Mouse (Mus musculus): ENCODE measurements at regions not wholly inside any gene's neighbourhood (a gene's known extent, or its start where the extent isn't known, plus 50 kb on each side); places are given as distances from the start of the nearest gene placed in this dataset.

- Histone ChIP-seq H3K4me3 (ENCODE audit: insufficient read depth, low read length) (no peak overlapping the region), H3K4me1 (ENCODE audit: control insufficient read depth, insufficient read depth, low read length) (no peaks in the 10 kb centered on the region), H3K27ac (ENCODE audit: insufficient read depth, low read depth, low read length) (no peak overlapping the region)
- TF ChIP-seq CTCF (IDR thresholded peaks at IDR 0.05; ENCODE audit: low read depth, low read length) (no peak), POLR2A (IDR thresholded peaks at IDR 0.05; ENCODE audit: borderline replicate concordance, low read depth, low read length) (no peak)
These were observed 660.3 kb upstream of the Slit2 start for GRCm38 (mm10) chr5:47322511-47323167.

GRCm38 (mm10) chr5:47334299-47334698, 648.6 kb upstream of the Slit2 start:
- H3K4me1 ChIP-seq (ENCODE audit: control insufficient read depth, insufficient read depth, low read length) = no peaks in the 10 kb centered on the region
- H3K27ac ChIP-seq (ENCODE audit: insufficient read depth, low read depth, low read length) = no peak overlapping the region
- H3K4me3 ChIP-seq (ENCODE audit: insufficient read depth, low read length) = no peak overlapping the region
- TF ChIP-seq CTCF (IDR thresholded peaks at IDR 0.05; ENCODE audit: low read depth, low read length) = no peak
- TF ChIP-seq POLR2A (IDR thresholded peaks at IDR 0.05; ENCODE audit: borderline replicate concordance, low read depth, low read length) = no peak

GRCm38 (mm10) chr5:47336511-47336910, 646.4 kb upstream of the Slit2 start:
- Histone ChIP-seq H3K4me3 (ENCODE audit: insufficient read depth, low read length) (no peak overlapping the region), H3K27ac (ENCODE audit: insufficient read depth, low read depth, low read length) (no peak overlapping the region), H3K4me1 (ENCODE audit: control insufficient read depth, insufficient read depth, low read length) (no peaks in the 10 kb centered on the region)
- TF ChIP-seq POLR2A (IDR thresholded peaks at IDR 0.05; ENCODE audit: borderline replicate concordance, low read depth, low read length) (no peak), CTCF (IDR thresholded peaks at IDR 0.05; ENCODE audit: low read depth, low read length) (no peak)

GRCm38 (mm10) chr5:47339807-47340206, 643.1 kb upstream of the Slit2 start:
- TF ChIP-seq CTCF (IDR thresholded peaks at IDR 0.05; ENCODE audit: low read depth, low read length) (no peak), POLR2A (IDR thresholded peaks at IDR 0.05; ENCODE audit: borderline replicate concordance, low read depth, low read length) (no peak)
- Histone ChIP-seq H3K4me3 (ENCODE audit: insufficient read depth, low read length) (no peak overlapping the region), H3K27ac (ENCODE audit: insufficient read depth, low read depth, low read length) (no peak overlapping the region), H3K4me1 (ENCODE audit: control insufficient read depth, insufficient read depth, low read length) (no peaks in the 10 kb centered on the region)

- Histone ChIP-seq H3K27ac (ENCODE audit: insufficient read depth, low read depth, low read length) (no peak overlapping the region), H3K4me3 (ENCODE audit: insufficient read depth, low read length) (no peak overlapping the region), H3K4me1 (ENCODE audit: control insufficient read depth, insufficient read depth, low read length) (peaks cover 2% of the 10 kb centered on the region)
- TF ChIP-seq POLR2A (IDR thresholded peaks at IDR 0.05; ENCODE audit: borderline replicate concordance, low read depth, low read length) (no peak), CTCF (IDR thresholded peaks at IDR 0.05; ENCODE audit: low read depth, low read length) (no peak)
These were observed 612.8 kb upstream of the Slit2 start for GRCm38 (mm10) chr5:47370184-47370583.

GRCm38 (mm10) chr5:47385930-47386329, 597.0 kb upstream of the Slit2 start:
- TF ChIP-seq POLR2A (IDR thresholded peaks at IDR 0.05; ENCODE audit: borderline replicate concordance, low read depth, low read length) (no peak), CTCF (IDR thresholded peaks at IDR 0.05; ENCODE audit: low read depth, low read length) (no peak)
- no peak overlapping the region for H3K4me3 ChIP-seq (ENCODE audit: insufficient read depth, low read length)
- no peaks in the 10 kb centered on the region for H3K4me1 ChIP-seq (ENCODE audit: control insufficient read depth, insufficient read depth, low read length)
- H3K27ac ChIP-seq (ENCODE audit: insufficient read depth, low read depth, low read length) = no peak overlapping the region

- Histone ChIP-seq H3K4me3 (ENCODE audit: insufficient read depth, low read length) (no peak overlapping the region), H3K4me1 (ENCODE audit: control insufficient read depth, insufficient read depth, low read length) (no peaks in the 10 kb centered on the region), H3K27ac (ENCODE audit: insufficient read depth, low read depth, low read length) (no peak overlapping the region)
- TF ChIP-seq POLR2A (IDR thresholded peaks at IDR 0.05; ENCODE audit: borderline replicate concordance, low read depth, low read length) = no peak
- no peak for TF ChIP-seq CTCF (IDR thresholded peaks at IDR 0.05; ENCODE audit: low read depth, low read length)
These were observed 596.2 kb upstream of the Slit2 start for GRCm38 (mm10) chr5:47386750-47387149.

- H3K4me3 ChIP-seq (ENCODE audit: insufficient read depth, low read length) = no peak overlapping the region
- no peak overlapping the region for H3K27ac ChIP-seq (ENCODE audit: insufficient read depth, low read depth, low read length)
- TF ChIP-seq CTCF (IDR thresholded peaks at IDR 0.05; ENCODE audit: low read depth, low read length) (no peak), POLR2A (IDR thresholded peaks at IDR 0.05; ENCODE audit: borderline replicate concordance, low read depth, low read length) (no peak)
- H3K4me1 ChIP-seq (ENCODE audit: control insufficient read depth, insufficient read depth, low read length) = no peaks in the 10 kb centered on the region
These were observed 592.2 kb upstream of the Slit2 start for GRCm38 (mm10) chr5:47390735-47391134.

- no peak for TF ChIP-seq POLR2A (IDR thresholded peaks at IDR 0.05; ENCODE audit: borderline replicate concordance, low read depth, low read length)
- no peak for TF ChIP-seq CTCF (IDR thresholded peaks at IDR 0.05; ENCODE audit: low read depth, low read length)
- H3K27ac ChIP-seq (ENCODE audit: insufficient read depth, low read depth, low read length) = no peak overlapping the region
- H3K4me3 ChIP-seq (ENCODE audit: insufficient read depth, low read length) = no peak overlapping the region
- H3K4me1 ChIP-seq (ENCODE audit: control insufficient read depth, insufficient read depth, low read length) = no peaks in the 10 kb centered on the region
These were observed 586.1 kb upstream of the Slit2 start for GRCm38 (mm10) chr5:47396874-47397273.

GRCm38 (mm10) chr5:47421916-47422315, 561.0 kb upstream of the Slit2 start:
- TF ChIP-seq POLR2A (IDR thresholded peaks at IDR 0.05; ENCODE audit: borderline replicate concordance, low read depth, low read length) (no peak), CTCF (IDR thresholded peaks at IDR 0.05; ENCODE audit: low read depth, low read length) (no peak)
- Histone ChIP-seq H3K27ac (ENCODE audit: insufficient read depth, low read depth, low read length) (no peak overlapping the region), H3K4me3 (ENCODE audit: insufficient read depth, low read length) (no peak overlapping the region), H3K4me1 (ENCODE audit: control insufficient read depth, insufficient read depth, low read length) (no peaks in the 10 kb centered on the region)

Measured in bone marrow macrophage, adult 2 months (primary cell).